Mouse (Mus musculus): ENCODE data around the gene Gm20721. TPM values are rescaled to one million over a fixed set of nuclear protein-coding genes. Genes with fewer than 3 reads are reported as not detected.
A peak's percentile ranks its signal among the peaks of the same experiment; 100 is the strongest.
"Not testable (repeated sequence)": the region's sequence is repeated elsewhere in the genome, so short reads cannot be mapped to it uniquely, and the experiment has no call there.

The Gm20721 gene
- polyA plus RNA-seq, 1 experiment from 2014 or later: 9.4 TPM

DNA sequence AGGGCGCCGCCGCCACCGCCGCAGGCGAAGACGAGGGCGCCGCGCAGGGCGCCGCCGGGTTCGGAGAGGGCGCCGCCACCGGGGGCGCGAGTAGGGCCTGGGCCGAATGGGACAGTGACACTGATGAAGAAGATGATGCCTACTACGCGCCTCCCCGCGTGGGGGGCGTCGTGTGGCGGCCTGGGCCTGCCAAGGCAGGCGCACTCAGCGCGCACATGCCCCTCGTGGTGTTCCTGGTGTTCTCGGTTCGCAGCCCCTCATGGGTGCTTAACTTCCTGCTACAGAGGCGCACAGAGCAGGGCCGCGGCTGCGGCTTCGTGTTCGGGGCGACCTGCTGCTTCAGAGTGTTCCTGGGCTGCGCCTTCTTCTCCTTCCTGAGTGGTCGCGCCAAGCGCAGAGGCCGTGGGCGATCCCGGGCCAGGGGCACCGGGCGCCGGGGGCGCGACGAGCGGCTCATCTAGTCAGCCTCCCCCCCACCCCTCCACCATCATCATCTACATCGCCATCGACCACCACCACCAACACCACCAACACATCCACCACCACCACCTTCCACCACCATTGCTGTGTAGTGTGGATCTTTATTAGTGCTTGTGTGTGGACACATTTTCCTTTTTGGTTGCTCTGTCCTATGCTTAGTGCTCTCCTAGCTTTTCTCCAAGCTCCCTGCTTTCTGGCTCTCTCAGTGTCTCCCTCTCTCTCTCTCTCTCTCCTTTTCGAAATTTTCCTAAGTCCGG is 17.4 kb downstream of the Gm20721 start:
- Histone ChIP-seq H3K36me3 (ENCODE audit: poor library complexity, severe bottlenecking) (no peaks in the 10 kb centered on the region), H3K4me2 (peak overlapping the region; percentile 63), H3K27me3 (no peaks in the 10 kb centered on the region), H3K27ac (peak overlapping the region; percentile 97), H3K9me3 (replicated peaks) (peaks cover 4% of the 10 kb centered on the region), H3K4me3 (peak overlapping the region; percentile 97), H3K9ac (peak overlapping the region; percentile 94), H3K4me1 (peaks cover 43% of the 10 kb centered on the region)
- no peak for ATAC-seq
- 42% methylated on average over 40 of the region's 58 CpGs for WGBS

DNA sequence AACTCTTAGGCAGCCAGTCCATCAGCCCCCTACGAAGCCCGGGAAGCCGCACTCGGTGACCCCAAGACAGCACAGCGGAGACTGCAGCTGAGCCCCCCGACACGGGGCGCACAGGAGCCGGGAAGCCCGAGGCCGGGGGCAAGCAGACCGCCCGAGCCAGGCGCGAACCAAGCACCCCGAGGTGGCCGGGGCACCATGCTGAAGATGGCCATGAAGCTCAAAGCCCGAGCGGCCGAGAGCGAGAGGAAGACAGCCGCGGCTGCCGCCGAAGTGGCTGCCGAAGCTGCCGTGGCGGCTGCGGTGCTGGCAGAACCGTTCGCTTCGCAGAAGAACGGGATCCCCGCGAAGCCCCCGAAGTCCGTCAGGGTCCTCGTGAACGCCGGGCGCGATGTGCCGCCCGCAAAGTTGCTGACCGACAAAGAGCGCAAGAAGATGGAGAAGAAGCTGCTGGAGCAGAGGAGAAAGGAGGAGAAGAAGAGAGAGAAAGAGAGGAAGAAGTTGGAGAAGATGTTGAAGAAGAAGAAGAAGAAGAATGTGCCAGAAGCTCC is 18.1 kb downstream of the Gm20721 start:
- 46% methylated on average over 46 of the region's 46 CpGs for WGBS
- Histone ChIP-seq H3K4me3 (peak overlapping the region; percentile 97), H3K9ac (peak overlapping the region; percentile 94), H3K4me2 (peak overlapping the region; percentile 63), H3K36me3 (ENCODE audit: poor library complexity, severe bottlenecking) (no peaks in the 10 kb centered on the region), H3K27me3 (no peaks in the 10 kb centered on the region), H3K27ac (no peak overlapping the region), H3K9me3 (replicated peaks) (peaks cover 4% of the 10 kb centered on the region), H3K4me1 (peaks cover 36% of the 10 kb centered on the region)
- no peak for ATAC-seq

DNA sequence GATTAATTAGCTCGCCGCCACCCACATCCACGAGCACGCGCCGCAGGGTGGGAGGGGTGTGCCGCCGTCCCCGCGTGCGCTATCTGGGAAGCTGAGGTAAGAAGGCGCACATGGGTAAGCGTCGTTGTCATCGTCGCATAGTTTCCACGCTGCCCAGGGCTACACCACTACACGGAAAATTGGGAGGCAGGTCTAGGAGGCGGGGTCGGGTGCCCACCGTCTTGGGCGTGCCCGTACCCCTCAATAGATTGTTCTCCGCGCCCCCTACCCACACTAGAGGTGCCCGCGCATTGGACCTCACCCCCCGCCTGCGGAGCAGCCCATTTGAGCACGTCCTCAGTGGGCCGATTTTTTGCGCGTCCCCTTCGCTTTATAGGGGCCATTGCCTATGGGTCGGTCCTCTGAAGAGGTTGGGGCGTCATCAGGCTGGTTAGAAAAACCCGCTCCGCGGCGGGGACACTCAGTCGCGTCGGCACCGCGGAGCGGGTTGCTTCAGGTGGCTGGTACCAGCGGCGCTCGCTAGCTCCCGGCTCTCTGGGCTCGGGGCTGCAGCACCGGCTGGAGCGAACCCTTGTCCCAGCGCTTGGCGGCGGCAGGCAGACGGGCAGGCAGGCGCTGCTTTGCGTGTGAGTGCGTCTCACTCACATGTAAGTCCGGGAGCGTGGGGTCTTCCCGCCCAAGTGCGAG is 19.1 kb downstream of the Gm20721 start:
- peaks cover 4% of the 10 kb centered on the region for H3K9me3 ChIP-seq (replicated peaks)
- H3K36me3 ChIP-seq (ENCODE audit: poor library complexity, severe bottlenecking): no peaks in the 10 kb centered on the region
- peak; percentile 73 for ATAC-seq
- peak overlapping the region; percentile 97 for H3K4me3 ChIP-seq
- H3K9ac ChIP-seq: peak overlapping the region; percentile 62
- no peaks in the 10 kb centered on the region for H3K27me3 ChIP-seq
- 53% methylated on average over 64 of the region's 64 CpGs for WGBS
- H3K27ac ChIP-seq: peak overlapping the region; percentile 35; the same call in 1 of the 2 replicates
- H3K4me1 ChIP-seq: peaks cover 26% of the 10 kb centered on the region
- peak overlapping the region; percentile 63 for H3K4me2 ChIP-seq

DNA sequence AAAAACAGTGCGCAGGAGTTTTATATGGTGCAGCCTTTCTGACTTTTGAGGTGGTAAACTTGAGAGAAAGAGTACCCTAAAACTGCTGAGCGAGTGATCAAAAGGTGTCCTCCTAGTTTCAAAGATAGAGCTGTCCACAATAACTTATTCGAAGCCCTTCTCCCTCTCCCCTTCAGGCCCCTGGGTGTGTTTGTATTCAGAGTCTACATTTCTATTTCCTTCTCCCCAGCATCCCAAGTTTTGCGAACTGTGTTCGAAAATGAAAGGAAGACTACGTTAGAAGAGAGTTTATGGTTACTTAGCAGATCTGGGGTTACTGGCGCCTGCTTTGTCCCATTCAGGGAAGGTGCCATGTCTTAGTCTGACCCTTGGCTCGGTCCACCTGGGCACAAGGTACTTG is 20.0 kb downstream of the Gm20721 start:
- peaks cover 4% of the 10 kb centered on the region for H3K9me3 ChIP-seq (replicated peaks)
- H3K4me3 ChIP-seq: peak overlapping the region; percentile 97
- H3K4me2 ChIP-seq: peak overlapping the region; percentile 63
- no peak overlapping the region for H3K27ac ChIP-seq
- peaks cover 17% of the 10 kb centered on the region for H3K4me1 ChIP-seq
- 62% methylated on average over 8 of the region's 8 CpGs for WGBS
- no peaks in the 10 kb centered on the region for H3K36me3 ChIP-seq (ENCODE audit: poor library complexity, severe bottlenecking)
- H3K9ac ChIP-seq: 0 out of 2 replicates have a peak overlapping the region, but pooled peaks have one; percentile 62
- no peak for ATAC-seq
- H3K27me3 ChIP-seq: no peaks in the 10 kb centered on the region

DNA sequence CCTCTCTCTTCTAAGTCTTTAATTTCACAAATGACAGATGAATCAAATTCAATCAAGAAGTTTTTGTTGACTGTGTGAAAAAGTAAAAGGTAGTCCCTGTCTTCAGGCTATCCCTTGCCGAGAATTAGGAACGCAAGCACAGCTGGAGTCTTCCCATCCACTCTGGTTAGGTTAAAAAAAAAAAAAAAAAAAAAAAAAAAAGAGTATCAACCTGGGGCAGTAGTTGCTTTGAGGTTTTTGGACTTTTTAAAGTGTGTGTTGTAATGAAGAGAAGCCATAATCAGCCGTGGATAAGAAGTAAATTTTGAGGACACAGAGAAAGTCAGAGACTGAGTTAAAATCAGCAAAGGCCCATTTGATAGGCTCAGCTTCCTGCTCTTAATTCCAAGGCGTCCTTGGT is 20.5 kb downstream of the Gm20721 start:
- no peaks in the 10 kb centered on the region for H3K36me3 ChIP-seq (ENCODE audit: poor library complexity, severe bottlenecking)
- peaks cover 14% of the 10 kb centered on the region for H3K4me1 ChIP-seq
- no peak overlapping the region for H3K4me3 ChIP-seq
- no peaks in the 10 kb centered on the region for H3K27me3 ChIP-seq
- peak overlapping the region; percentile 63; the same call in 1 of the 2 replicates for H3K4me2 ChIP-seq
- peaks cover 4% of the 10 kb centered on the region for H3K9me3 ChIP-seq (replicated peaks)
- no peak overlapping the region for H3K9ac ChIP-seq
- ATAC-seq: no peak
- no peak overlapping the region for H3K27ac ChIP-seq
- WGBS: 52% methylated on average over 4 of the region's 4 CpGs

DNA sequence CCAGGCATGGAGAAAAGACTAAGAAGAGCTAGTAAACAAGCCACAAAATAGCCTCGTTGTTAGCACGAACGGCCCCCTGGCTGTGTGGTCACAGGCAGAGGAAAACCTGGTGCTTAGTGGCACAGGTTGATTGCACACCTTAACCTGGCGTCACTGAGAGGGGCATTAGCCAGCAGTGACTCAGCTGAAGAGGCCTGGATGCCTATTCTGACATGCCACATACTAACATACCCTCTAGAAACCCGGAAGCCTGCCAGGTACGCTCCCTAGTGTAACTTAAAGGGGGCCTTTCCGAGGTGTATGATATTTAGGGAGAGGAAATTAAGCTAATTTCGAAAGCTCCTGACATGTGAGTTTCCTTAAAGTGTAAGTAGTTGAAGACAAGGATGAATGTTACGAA is 29.9 kb downstream of the Gm20721 start:
- H3K4me2 ChIP-seq: no peak overlapping the region
- H3K27me3 ChIP-seq: no peaks in the 10 kb centered on the region
- 88% methylated on average over 9 of the region's 9 CpGs for WGBS
- no peak for ATAC-seq
- H3K9me3 ChIP-seq (replicated peaks): no peaks in the 10 kb centered on the region
- no peak overlapping the region for H3K9ac ChIP-seq
- H3K36me3 ChIP-seq (ENCODE audit: poor library complexity, severe bottlenecking): no peaks in the 10 kb centered on the region
- no peak overlapping the region for H3K27ac ChIP-seq
- no peaks in the 10 kb centered on the region for H3K4me1 ChIP-seq
- no peak overlapping the region for H3K4me3 ChIP-seq

DNA sequence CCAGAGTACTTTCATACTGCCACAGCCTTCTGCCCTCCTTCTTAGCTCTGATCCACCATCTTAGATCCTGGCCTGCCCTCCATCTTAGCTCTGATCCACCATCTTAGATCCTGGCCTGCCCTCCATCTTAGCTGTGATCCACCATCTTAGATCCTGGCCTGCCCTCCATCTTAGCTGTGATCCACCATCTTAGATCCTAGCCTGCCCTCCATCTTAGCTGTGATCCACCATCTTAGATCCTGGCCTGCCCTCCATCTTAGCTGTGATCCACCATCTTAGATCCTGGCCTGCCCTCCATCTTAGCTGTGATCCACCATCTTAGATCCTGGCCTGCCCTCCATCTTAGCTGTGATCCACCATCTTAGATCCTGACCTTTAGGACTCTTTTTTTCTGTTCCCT is 31.1 kb downstream of the Gm20721 start:
- not testable (repeated sequence) for H3K4me2 ChIP-seq; ATAC-seq; H3K27me3 ChIP-seq; H3K4me1 ChIP-seq; H3K36me3 ChIP-seq (ENCODE audit: poor library complexity, severe bottlenecking); H3K9me3 ChIP-seq (replicated peaks); H3K9ac ChIP-seq; H3K4me3 ChIP-seq; H3K27ac ChIP-seq

DNA sequence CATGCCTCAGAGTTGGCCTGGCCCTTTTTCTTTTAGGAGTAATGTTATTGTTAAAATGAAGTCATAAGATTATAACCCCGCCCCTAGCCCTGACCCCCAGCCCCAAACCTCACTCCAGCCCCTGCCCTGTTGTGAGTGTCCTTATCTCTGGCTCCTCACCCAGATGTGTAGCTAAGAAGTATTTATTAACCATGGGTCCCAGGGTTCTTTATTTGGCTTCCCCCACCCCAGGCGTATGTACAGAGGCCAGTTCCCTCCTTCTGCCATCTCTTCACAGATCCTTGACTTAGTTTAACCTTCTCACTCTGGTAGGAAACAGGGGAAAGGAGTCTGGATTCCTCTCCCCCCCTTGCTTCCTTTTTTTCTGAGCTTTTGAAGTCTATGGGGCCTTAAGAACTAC is 33.9 kb downstream of the Gm20721 start:
- no peak; the same call in 1 of the 2 replicates for ATAC-seq
- H3K27me3 ChIP-seq: no peaks in the 10 kb centered on the region

DNA sequence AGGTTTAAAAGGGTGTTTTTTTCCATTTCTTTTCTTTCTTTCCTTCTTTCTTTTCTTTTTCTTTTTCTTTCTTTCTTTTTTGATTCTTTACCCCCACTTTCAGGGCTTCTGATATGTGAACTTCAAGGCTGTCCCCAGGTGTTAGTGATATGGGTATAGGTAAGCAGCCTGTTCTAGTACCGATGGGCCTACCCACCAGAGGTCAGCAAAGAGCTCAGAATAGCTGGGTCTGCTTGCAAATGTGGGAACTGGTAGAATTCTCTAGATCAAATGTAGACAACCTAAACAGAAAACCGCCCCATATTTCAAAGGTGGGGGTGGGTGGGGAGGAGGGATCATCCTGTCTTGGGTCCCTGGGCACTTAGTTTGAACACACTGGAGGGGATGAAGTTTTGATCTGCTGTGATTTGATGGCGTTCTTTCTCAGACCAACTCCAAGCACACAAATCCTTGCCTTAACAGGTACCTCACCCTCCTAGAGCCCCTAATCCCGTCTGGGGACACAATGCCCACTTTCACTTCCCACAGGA is 34.3 kb downstream of the Gm20721 start:
- no peak overlapping the region for H3K27ac ChIP-seq
- no peak overlapping the region for H3K9ac ChIP-seq
- no peaks in the 10 kb centered on the region for H3K9me3 ChIP-seq (replicated peaks)
- ATAC-seq: peak; percentile 80
- H3K4me2 ChIP-seq: no peak overlapping the region
- H3K27me3 ChIP-seq: no peaks in the 10 kb centered on the region
- H3K4me1 ChIP-seq: peaks cover 3% of the 10 kb centered on the region; the same call in 1 of the 2 replicates
- WGBS: 22% methylated on average over 4 of the region's 4 CpGs
- H3K36me3 ChIP-seq (ENCODE audit: poor library complexity, severe bottlenecking): no peaks in the 10 kb centered on the region
- H3K4me3 ChIP-seq: no peak overlapping the region

More for the DNA sequence above, 33.9 kb downstream of the Gm20721 start:
- 78% methylated on average over 2 of the region's 2 CpGs for WGBS
- H3K27ac ChIP-seq: no peak overlapping the region
- no peak overlapping the region for H3K4me3 ChIP-seq
- no peak overlapping the region for H3K4me2 ChIP-seq
- no peak overlapping the region for H3K9ac ChIP-seq
- H3K36me3 ChIP-seq (ENCODE audit: poor library complexity, severe bottlenecking): no peaks in the 10 kb centered on the region
- H3K9me3 ChIP-seq (replicated peaks): no peaks in the 10 kb centered on the region
- H3K4me1 ChIP-seq: peaks cover 3% of the 10 kb centered on the region; the same call in 1 of the 2 replicates

DNA sequence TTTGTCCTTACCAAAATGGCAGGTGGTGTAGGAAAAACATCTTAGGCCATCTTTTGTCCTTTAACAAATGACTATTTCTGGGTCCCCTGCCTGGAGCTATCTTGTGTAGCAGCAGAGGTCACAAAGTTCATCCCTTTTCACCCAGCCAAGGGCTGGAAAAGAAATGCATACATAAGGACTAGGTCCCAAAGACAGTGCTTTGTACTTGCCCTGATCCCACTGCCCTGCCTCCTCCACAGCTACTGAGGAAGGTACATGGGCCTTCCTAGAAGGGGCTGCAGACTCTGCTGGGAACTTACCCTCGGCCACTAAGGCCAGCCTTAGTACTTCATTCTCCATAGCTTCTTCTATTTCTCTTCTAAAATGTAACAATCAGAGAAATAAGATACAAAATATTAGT is 34.9 kb downstream of the Gm20721 start:
- no peaks in the 10 kb centered on the region for H3K36me3 ChIP-seq (ENCODE audit: poor library complexity, severe bottlenecking)
- no peaks in the 10 kb centered on the region for H3K27me3 ChIP-seq
- no peak overlapping the region for H3K4me3 ChIP-seq
- no peak overlapping the region for H3K27ac ChIP-seq
- peaks cover 3% of the 10 kb centered on the region; the same call in 1 of the 2 replicates for H3K4me1 ChIP-seq
- WGBS: 48% methylated on average over 1 of the region's 1 CpGs
- H3K4me2 ChIP-seq: no peak overlapping the region
- no peak; the same call in 1 of the 2 replicates for ATAC-seq
- no peaks in the 10 kb centered on the region for H3K9me3 ChIP-seq (replicated peaks)
- H3K9ac ChIP-seq: no peak overlapping the region

DNA sequence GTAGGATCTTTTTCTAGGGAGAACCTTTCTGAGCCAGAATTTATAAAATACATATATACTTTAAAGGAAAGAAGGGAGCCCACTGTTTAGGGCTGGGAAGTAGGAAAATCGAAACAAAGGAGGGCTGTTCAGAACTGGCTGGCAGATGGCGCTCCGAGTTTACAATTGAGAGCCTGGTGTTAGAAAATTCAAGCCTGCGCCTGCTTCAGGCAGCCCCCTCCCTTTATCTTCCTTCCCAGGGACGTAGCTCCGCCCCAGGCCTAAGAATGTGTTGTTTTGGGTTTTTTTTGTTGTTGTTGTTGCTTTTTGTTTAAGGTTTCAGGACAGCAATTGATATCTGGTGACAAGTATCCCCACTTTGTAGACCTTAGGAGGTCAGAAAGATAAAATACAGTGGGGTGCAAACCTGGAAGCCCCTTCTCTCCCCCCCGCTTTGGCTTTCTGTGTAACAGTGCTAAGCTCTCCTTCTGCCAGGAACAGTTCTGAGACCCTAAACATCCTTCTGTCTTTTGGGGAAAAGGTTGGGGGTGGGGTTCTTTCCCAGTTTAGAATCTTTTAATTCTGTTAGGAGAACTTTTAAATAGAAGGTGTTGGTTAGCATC is 35.5 kb downstream of the Gm20721 start:
- Histone ChIP-seq H3K9me3 (replicated peaks) (no peaks in the 10 kb centered on the region), H3K4me3 (no peak overlapping the region), H3K36me3 (ENCODE audit: poor library complexity, severe bottlenecking) (no peaks in the 10 kb centered on the region), H3K27ac (no peak overlapping the region), H3K9ac (no peak overlapping the region), H3K4me2 (no peak overlapping the region), H3K27me3 (no peaks in the 10 kb centered on the region), H3K4me1 (peaks cover 3% of the 10 kb centered on the region; the same call in 1 of the 2 replicates)
- 13% methylated on average over 7 of the region's 7 CpGs for WGBS
- peak; percentile 90 for ATAC-seq

DNA sequence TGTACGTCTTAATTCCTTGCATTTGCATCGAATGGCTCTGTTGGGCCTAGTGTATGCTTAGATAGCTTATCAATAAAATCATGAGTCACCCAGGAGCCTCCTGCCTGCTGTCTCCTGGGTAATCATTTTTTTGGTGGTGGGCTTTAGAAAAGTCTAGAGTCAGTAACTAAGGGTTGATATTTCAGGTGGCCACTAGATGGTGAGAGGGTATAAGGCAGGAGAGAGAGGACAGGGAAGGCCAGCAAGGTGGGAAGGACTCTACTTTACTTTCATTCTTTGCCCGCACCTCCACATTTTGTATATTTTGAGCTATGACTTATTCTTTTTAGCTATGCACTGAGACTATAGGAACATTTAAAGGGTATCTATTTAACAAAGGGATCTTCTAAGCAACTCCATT is 38.6 kb downstream of the Gm20721 start:
- no peak overlapping the region for H3K27ac ChIP-seq
- H3K36me3 ChIP-seq (ENCODE audit: poor library complexity, severe bottlenecking): no peaks in the 10 kb centered on the region
- no peaks in the 10 kb centered on the region for H3K27me3 ChIP-seq
- 89% methylated on average over 3 of the region's 3 CpGs for WGBS
- no peak overlapping the region for H3K9ac ChIP-seq
- H3K4me1 ChIP-seq: peaks cover 3% of the 10 kb centered on the region; the same call in 1 of the 2 replicates
- no peak for ATAC-seq
- no peak overlapping the region for H3K4me3 ChIP-seq
- no peaks in the 10 kb centered on the region for H3K9me3 ChIP-seq (replicated peaks)
- no peak overlapping the region for H3K4me2 ChIP-seq
